Mouse (Mus musculus) limb, embryonic 14.5 days (tissue): ENCODE results near the gene Prkn. TPM values are rescaled to one million over a fixed set of nuclear protein-coding genes. Genes with fewer than 3 reads are reported as not detected.

ENCODE experiments used
- ATAC-seq: fragments of 200-750 bp; cut with Nextera tagmentation; 2 replicates; pipeline ENCODE4 v1.8.0; 2017; ENCODE audit warnings: low read depth, moderate number of reproducible peaks, moderate TSS enrichment; ENCODE audit not compliant: low FRiP score
- DNase-seq: peaks from one replicate; pipeline ENCODE4 v3.0.0-alpha.2; 2015; ENCODE audit warnings: low spot score
- H3K27ac ChIP-seq: fragments of 300-500 bp; sonication (generic); replicated peaks from 2 replicates; pipeline ENCODE4 v1.5.1; 2014; ENCODE audit warnings: low read depth, mild to moderate bottlenecking, low read length, moderate library complexity, mixed read lengths
- H3K27me3 ChIP-seq: fragments of 300-500 bp; sonication (generic); 2 replicates; pipeline ENCODE4 v1.6.1; 2014; ENCODE audit warnings: low read length, mixed read lengths; ENCODE audit not compliant: control insufficient read depth, insufficient read depth
- H3K36me3 ChIP-seq: fragments of 300-500 bp; sonication (generic); 2 replicates; pipeline ENCODE4 v1.6.1; 2014; ENCODE audit warnings: mild to moderate bottlenecking, low read length, moderate library complexity, mixed read lengths; ENCODE audit not compliant: control insufficient read depth, insufficient read depth
- H3K4me1 ChIP-seq: fragments of 300-500 bp; sonication (generic); 2 replicates; pipeline ENCODE4 v1.6.1; 2014; ENCODE audit warnings: antibody characterized with exemption, low read length, mixed read lengths; ENCODE audit not compliant: control insufficient read depth, insufficient read depth
- H3K4me2 ChIP-seq: fragments of 300-500 bp; sonication (generic); replicated peaks from 2 replicates; pipeline ENCODE4 v1.6.1; 2014; ENCODE audit warnings: low read depth, mild to moderate bottlenecking, low read length, moderate library complexity; ENCODE audit not compliant: severe bottlenecking
- H3K4me3 ChIP-seq: fragments of 300-500 bp; sonication (generic); replicated peaks from 2 replicates; pipeline ENCODE4 v1.5.1; 2014; ENCODE audit warnings: low read length
- H3K9ac ChIP-seq: fragments of 300-500 bp; sonication (generic); 2 replicates; pipeline ENCODE4 v1.6.1; 2014; ENCODE audit warnings: mild to moderate bottlenecking, low read depth, low read length, moderate library complexity; ENCODE audit not compliant: severe bottlenecking
- H3K9me3 ChIP-seq: fragments of 300-500 bp; sonication (generic); 2 replicates; pipeline ENCODE4 v1.6.1; 2016; ENCODE audit warnings: low read length; ENCODE audit not compliant: control insufficient read depth
- POLR2A ChIP-seq: fragments of 200-500 bp; IDR thresholded peaks from 2 replicates; pipeline ENCODE4 v1.8.0; 2012; ENCODE audit warnings: inconsistent platforms, mild to moderate bottlenecking, moderate library complexity, borderline replicate concordance; ENCODE audit not compliant: insufficient read depth, insufficient read length; ENCODE audit errors: extremely low read depth
- WGBS: fragments of 180-500 bp; shearing (Covaris S2); extraction: QIAGEN DNeasy Blood & Tissue Kit; methylation state at CpG from one replicate; pipeline ENCODE4 v1.1.7; 2014; 5-methylcytosine and 5-hydroxymethylcytosine counted together
- polyA plus RNA-seq, 2 experiments: library from polyadenylated mRNA; depleted of rRNA in 1 of 2; stranded (reverse) in 1 of 2; unstranded in 1 of 2; fragments of >200 nt; fragmentation: Nextera tagmentation in 1 of 2; extraction: Ambion mirVana in 1 of 2; gene quantifications; 2 replicates each; pipeline versions ENCODE4 v1.2.1 to v1.2.3; 2012 to 2014

Gene Prkn
- polyA plus RNA-seq, 2 experiments, result 2.3 to 2.7 TPM

- H3K4me3 ChIP-seq, result no peak overlapping the region
- H3K4me2 ChIP-seq, result no peak overlapping the region
- no peak for TF ChIP-seq POLR2A
- no peak overlapping the region for H3K27ac ChIP-seq
- H3K9me3 ChIP-seq, result no peaks in the 10 kb centered on the region
- H3K36me3 ChIP-seq, result no peaks in the 10 kb centered on the region
- DNase-seq (no peak), ATAC-seq (no peak)
- 44% methylated on average over 11 of the region's 11 CpGs for WGBS
- H3K9ac ChIP-seq, result no peak overlapping the region
- no peaks in the 10 kb centered on the region for H3K27me3 ChIP-seq
- H3K4me1 ChIP-seq, result no peaks in the 10 kb centered on the region
Measured at GRCm38 (mm10) chr17:11681825-11682372, 841.7 kb downstream of the Prkn start.

- TF ChIP-seq POLR2A, result no peak
- no peaks in the 10 kb centered on the region for H3K36me3 ChIP-seq
- DNase-seq, result no peak
- H3K9ac ChIP-seq, result no peak overlapping the region
- no peaks in the 10 kb centered on the region for H3K27me3 ChIP-seq
- no peak overlapping the region for H3K4me2 ChIP-seq
- H3K27ac ChIP-seq, result no peak overlapping the region
- 83% methylated on average over 4 of the region's 4 CpGs for WGBS
- ATAC-seq, result no peak
- H3K4me1 ChIP-seq, result no peaks in the 10 kb centered on the region
- H3K9me3 ChIP-seq, result no peaks in the 10 kb centered on the region
- no peak overlapping the region for H3K4me3 ChIP-seq
Measured at GRCm38 (mm10) chr17:11705005-11705404, 864.8 kb downstream of the Prkn start.

GRCm38 (mm10) chr17:11705761-11706160 is 865.6 kb downstream of the Prkn start:
- DNase-seq, result no peak
- Histone ChIP-seq H3K27me3 (no peaks in the 10 kb centered on the region), H3K9me3 (no peaks in the 10 kb centered on the region), H3K4me1 (no peaks in the 10 kb centered on the region), H3K9ac (no peak overlapping the region), H3K36me3 (no peaks in the 10 kb centered on the region), H3K4me3 (no peak overlapping the region), H3K27ac (no peak overlapping the region), H3K4me2 (no peak overlapping the region)
- ATAC-seq, result no peak
- 60% methylated on average over 9 of the region's 9 CpGs for WGBS
- TF ChIP-seq POLR2A, result no peak

DNA sequence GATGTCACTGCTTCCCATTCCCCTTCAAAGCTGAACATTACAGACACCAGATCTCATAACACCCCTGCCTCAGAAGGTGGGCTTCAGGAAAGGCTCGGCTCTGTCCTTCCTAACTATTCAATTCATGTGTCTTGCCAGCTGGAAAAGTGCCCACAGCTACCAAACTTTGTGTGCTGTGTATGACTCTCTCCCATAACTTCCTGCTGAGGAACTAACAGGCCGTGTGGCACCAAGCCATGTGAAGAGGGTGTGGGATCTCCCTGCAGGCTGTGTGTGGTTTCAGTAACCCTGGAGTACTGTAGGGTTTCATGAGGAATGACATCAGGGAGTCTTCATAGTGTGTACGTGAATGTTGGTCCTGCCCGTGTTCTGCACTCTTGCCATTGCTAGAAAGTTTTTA is 871.9 kb downstream of the Prkn start:
- no peak overlapping the region for H3K4me2 ChIP-seq
- H3K9me3 ChIP-seq, result no peaks in the 10 kb centered on the region
- H3K27ac ChIP-seq, result no peak overlapping the region
- peak; percentile 20 for DNase-seq
- WGBS, result 53% methylated on average over 4 of the region's 4 CpGs
- no peak overlapping the region for H3K4me3 ChIP-seq
- ATAC-seq, result no peak
- H3K9ac ChIP-seq, result no peak overlapping the region
- H3K4me1 ChIP-seq, result peaks cover 3% of the 10 kb centered on the region; the same call in 1 of the 2 replicates
- TF ChIP-seq POLR2A, result no peak
- no peaks in the 10 kb centered on the region for H3K36me3 ChIP-seq
- H3K27me3 ChIP-seq, result no peaks in the 10 kb centered on the region

- H3K36me3 ChIP-seq, result no peaks in the 10 kb centered on the region
Measured at GRCm38 (mm10) chr17:11719801-11720200, 879.6 kb downstream of the Prkn start.

DNA sequence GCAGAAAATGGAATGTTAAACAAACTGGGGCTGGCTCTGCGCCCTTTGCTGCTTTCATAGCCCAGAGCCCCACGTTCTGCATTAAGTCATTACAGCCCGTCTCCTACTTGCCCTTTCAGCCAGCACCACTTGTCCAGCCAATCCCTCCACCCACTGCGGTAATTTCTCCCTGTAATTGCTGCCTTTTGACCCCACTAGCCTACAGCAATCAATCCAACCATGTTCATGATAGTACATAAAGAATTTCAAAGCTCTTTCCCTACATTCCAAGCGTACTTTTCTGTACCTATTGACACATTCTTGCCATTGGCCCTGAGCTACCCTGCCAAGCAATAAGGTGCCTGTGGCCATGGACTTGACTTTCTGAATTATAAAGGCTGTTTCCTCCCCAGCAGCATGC is 881.7 kb downstream of the Prkn start:
- ATAC-seq (no peak), DNase-seq (no peak)
- Histone ChIP-seq H3K9me3 (no peaks in the 10 kb centered on the region), H3K36me3 (no peaks in the 10 kb centered on the region), H3K4me1 (no peaks in the 10 kb centered on the region), H3K9ac (no peak overlapping the region), H3K27me3 (no peaks in the 10 kb centered on the region), H3K4me2 (no peak overlapping the region), H3K27ac (no peak overlapping the region), H3K4me3 (no peak overlapping the region)
- WGBS, result 35% methylated on average over 5 of the region's 5 CpGs
- no peak for TF ChIP-seq POLR2A

More at GRCm38 (mm10) chr17:11719801-11720200, 879.6 kb downstream of the Prkn start:
- no peak for TF ChIP-seq POLR2A
- no peak for ATAC-seq
- Histone ChIP-seq H3K27ac (no peak overlapping the region), H3K4me2 (no peak overlapping the region), H3K9me3 (no peaks in the 10 kb centered on the region), H3K27me3 (no peaks in the 10 kb centered on the region), H3K4me1 (no peaks in the 10 kb centered on the region), H3K4me3 (no peak overlapping the region), H3K9ac (no peak overlapping the region)
- 88% methylated on average over 6 of the region's 6 CpGs for WGBS
- no peak for DNase-seq
